Mouse (Mus musculus): Measurements from ENCODE around the gene Ttc29.

The Ttc29 gene

DNA sequence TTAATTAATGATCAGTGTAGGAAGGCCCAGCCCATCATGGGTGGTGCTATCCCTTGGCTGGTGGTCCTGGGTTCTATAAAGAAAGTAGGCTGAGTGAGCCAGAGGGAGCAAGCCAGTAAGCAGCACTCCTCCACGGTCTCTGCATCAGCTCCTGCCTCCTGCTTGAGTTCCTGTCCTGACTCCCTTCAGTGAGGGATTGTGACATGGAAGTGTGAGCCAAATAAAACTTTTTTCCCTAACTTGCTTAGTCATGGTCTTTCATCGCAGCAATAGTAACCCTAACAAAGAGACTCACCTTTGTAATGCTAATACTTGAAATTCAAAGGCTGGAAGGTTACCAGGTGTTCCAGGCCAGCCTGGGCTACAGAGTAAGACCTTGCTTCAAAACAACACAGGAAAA is 71.7 kb downstream of the Ttc29 start:
- no peak for DNase-seq

DNA sequence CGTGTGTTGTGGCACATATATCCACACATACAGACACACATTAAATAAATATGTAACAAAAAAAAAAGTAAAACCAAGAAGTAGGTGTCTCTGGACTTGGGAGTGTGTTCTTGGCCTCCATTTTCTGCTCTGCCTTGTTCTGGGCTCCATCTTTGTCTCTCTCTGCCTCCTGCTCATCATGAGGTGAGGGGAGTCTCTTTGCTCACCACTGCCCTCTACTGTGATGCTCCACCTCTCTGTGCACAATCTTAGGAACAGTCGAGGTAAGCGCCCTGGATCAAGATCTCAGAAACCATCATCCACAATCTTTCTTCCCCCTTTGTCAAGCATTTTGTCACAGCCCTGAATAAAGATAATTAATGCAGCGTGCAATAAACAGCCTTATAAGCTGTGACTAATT is 72.3 kb downstream of the Ttc29 start:
- DNase-seq = no peak

DNA sequence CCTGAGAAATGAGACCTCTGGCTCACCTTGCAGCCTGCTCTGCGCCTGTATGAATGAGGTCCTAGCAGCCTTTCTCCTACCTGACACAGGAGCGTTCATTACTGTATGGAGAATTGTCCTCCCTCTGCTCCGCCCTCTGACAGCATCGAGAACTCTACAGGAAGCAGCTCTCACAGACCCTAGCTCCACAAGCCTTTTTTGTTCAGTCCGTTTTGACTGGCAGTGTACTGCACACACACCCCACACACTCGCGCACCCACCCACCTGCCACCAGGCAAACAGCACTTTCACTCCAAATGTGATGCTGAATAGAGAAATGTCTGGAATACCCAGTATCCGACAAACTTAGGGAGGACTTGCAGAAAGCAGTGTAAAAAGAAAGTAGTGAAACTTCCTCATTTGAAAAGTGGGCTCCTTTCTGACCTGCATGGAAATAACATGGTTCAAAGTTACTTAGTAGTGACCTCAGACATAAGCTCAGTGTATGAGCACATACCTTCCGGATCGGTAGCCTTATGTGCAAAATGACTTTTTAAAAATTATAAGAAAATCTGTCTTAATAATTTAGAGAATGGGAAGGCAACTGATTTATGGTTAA is 76.4 kb downstream of the Ttc29 start:
- no peak for DNase-seq

DNA sequence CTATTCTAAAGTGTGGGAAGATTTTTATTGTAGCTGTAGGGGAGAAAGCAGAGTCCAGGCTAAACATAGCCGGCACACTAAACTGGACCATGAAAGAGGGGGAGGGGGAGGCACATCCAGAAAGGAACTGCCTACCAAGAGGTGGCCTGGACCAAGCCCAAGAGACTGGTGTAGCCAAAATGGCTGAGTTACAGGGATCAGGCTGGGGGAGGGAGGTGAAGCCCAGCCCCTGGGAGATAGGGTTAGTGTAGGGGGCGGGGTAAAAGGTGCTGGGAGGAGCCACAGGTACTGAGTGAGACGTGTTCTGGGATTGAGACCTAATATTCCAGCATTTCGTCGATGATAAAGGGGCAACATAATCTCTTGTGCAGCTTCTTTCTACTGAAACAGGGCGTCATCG is 77.2 kb downstream of the Ttc29 start:
- no peak for DNase-seq

DNA sequence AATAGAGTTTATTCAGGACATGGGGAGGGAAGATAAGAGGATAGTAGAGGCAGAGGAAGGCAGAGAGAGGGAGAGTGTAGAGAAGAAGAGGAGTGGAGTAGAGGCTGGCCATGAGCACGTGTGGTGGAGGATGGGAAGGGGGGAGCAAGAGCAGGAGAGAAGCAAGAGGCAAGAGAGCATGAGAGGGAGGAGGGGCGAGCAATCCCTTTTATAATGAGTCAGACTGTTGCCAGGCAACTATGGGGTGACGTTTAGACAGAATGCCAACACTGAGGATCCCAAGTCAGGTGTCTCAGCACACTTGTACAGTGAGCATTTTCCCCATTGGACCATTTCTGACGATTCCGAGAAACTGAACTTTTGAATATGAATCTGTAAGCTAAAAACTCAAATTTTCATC is 82.4 kb downstream of the Ttc29 start:
- no peak for DNase-seq

DNA sequence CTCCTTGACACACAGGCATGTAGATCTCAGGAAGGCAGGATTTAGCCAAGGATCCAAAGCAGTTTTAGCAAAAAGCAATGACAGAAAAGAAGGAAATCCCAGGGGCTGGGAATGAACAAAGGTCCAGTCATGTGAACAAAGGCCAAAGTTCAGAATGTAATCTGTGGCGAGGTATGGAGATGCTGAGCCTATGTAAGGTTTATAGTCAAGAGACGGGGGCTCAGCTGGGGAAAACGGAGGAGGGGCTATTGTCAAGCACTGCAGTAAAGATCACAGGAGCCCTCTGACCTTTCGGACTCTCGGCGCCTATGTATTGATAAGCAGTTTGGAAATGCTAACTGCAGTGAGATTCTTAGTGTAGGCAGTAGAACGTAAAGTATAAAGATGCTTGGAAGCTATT is 90.5 kb downstream of the Ttc29 start:
- no peak for DNase-seq

DNA sequence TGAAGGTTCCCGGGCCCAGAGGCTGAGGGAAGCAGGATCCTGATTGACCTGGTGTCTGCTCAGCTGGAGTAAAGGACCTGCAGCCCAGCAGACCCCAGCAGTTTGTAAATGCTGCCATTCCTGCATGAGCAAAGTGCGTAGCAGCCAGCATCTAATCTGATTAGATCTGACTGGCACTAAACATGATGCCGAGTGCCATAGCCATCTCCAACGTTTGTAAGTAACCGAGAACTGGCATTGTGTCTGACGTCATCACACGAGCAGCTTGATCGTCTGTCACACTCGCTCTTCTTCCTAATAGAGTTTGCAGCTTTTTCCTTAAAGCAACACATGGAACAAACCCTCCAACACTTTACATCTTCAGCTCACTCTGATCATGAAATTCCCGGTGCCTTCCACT is 93.5 kb downstream of the Ttc29 start:
- no peak for DNase-seq

DNA sequence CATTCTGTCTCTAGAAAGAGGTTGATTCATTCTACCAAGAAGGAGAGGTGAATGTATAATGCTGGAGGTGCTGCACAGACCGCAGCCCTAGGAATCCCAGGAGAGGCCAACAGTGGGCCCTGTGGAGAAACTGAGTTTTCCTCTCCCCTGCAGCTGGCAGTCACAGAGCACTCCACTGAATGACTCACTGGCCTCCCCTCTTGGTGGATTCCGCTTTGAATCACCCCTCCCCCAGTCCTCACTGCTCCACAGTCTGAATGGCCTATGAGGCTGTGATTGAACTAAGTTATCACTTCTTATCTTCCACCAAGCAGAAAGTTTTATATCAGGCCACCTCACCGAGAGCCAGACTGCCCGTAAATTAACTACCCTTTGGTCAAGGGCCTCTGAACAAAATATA is 94.0 kb downstream of the Ttc29 start:
- DNase-seq = no peak

DNA sequence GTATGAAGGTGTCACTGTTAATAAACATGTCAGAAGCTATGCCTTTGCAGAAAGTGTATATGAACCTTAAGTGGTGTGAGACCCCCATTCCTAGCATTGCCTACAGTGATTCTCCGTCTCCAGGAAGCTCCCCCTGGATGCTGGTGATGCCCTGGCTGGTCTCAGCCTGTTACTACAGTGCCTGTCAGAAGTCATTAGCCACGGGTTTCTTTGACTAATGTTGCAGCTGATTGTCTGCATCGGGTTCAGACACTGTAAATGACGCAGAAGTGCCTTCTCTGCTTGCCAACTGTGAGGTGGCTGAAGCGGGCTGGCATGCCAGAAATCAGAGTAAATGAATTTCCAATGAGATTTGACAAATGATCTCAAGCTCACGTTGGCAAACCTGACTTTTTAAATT is 96.4 kb downstream of the Ttc29 start:
- no peak for DNase-seq

DNA sequence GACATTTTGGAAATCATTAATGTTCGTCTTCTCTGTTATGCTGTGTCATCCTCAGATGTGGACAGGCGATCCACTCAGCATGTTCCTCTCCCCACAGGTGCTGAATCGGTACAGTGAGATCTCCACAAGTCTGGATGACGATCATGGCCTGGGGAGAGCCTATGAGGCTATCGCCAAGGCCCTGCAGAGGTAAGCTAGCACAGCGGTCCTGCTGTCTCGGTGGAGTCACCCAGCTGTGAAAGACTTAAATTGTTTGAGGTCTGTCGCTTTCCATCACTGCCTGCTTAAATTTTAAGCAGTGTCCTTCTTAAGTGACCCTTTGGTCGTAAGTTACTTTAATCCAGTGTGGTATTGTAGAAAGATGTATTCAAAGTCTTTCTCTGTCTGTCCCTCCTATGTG is 102.5 kb downstream of the Ttc29 start:
- no peak for DNase-seq

DNA sequence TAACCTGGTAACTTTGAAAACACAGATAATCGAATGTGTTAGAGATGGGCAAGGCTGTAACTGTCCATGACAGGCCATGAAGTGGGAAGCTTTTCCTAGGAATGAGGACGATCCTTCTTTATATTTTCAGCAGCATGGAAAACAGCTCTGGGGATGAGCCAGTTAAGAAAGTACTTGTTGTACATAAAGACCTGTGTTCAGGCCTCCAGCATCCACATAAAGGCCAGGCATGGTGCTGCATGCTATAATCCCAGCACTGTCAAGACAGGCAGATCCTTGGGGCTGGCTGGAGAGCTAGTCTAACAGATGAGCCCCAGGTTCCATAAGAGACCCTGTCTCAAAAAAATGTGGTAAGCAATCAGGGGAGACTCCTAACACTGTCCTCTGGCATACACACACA is 104.6 kb downstream of the Ttc29 start:
- no peak for DNase-seq

DNA sequence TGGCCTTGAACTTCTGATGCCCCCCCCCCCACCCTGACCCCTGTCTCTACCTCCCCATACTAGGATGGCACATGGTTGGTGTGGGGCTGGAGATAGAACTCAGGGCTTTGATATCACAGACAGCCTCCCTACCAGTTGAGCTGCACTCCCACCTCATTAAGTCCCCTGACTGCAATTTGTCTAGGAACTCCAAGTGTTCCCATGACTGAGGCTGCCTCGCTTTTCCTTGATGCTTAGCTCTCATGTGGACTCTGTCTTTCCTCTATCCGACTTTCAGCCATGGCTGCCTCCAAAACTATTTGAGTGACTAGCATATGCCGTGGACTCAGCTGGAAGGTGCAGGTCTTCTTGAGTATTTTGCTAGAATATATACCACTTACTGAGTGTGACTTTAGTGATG is 110.3 kb downstream of the Ttc29 start:
- no peak for DNase-seq

DNA sequence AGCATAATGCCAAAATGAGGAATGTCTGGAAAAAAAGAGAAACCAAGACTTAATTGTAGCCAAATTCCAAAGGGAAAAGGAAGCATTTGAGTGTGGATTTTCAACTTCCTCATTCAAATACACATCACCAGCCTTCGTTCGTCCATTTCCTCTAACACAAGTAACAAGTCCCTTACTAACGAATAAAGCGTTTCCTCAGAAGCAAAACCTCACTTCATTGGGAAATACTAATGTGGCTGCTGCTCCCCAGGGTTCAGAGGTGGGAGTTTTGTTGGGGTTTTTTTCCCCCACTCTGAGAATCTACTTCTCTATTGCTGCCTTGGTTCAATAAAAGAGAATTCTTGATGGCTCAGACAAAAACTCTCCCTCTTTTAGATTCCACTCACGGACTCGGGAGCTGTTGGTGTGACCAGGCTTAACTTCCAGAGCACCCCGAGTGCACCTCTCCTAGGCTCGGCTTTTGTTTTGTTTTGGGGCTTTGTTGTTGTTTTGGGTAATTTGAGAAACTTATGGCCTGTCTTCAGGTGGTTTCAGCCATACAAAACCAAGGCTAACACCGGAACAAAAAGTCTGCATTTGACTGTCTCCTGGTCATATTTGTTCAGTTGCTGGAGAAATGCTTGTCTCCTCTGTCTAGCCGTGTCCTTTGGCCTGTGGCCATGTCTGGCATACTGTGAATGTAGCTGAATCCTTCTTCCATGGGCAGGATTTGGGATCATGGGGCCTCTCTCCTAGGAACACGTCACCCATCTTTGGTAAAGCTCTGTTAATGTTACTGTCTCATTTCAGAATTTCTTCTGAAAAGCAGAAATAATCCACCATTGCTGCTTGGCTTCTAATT is 127.8 kb downstream of the Ttc29 start:
- DNase-seq = no peak

DNA sequence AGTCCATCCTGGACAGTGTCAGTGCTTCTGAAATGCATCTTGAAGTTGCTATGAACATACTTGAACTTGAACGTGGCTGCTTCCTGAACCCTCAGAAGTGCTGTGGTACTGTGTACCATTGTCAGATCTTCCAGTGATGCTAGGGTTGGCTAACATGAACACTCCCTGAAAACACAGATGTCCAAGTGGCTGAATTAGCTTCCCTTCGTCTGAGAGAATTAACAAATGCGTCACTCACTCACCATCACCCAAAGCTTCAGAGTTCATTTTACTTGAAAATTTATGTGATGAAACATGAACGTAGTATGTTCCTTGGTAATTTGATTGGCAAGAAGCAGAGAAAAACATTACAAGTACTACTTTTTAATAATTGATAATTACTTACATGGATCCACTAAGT is 129.1 kb downstream of the Ttc29 start:
- no peak for DNase-seq

DNA sequence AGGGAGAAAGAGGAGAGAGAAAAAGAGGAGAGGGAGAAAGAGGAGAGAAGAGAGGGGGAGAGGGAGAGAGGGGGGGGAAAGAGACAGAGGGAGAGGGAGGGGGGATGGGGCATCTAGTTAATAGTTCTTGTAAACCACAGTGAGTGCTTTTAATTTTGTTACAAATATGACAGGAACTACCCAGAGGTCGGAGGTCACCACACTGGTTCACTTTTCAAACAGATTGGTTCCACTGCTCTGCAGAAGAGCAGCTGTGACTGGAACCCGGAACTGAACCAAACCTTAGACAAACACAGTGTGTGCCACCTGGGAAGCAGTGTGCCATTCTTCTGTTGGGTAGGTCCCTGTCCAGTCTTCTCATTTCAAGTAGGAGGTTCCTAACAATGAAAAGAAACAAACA is 130.9 kb downstream of the Ttc29 start:
- no peak for DNase-seq

DNA sequence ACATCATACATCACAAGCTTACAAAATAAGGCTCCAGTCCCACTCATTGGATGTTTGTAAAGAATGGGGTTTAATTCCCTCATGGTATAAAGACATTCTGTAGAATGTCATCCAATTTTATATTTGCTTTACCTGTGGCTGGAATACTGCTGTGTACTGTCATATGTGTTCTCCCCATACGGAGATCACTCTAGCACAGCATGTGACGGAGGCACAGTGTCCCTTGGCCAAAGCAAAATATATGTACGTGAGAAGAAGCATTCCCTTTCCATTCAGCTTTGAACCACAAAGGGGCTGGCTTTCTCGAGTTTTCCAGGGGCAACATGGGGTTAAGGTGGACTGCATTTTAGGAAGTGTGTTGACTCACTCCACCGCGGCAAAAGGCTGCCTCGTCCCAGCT is 132.6 kb downstream of the Ttc29 start:
- DNase-seq = no peak

DNA sequence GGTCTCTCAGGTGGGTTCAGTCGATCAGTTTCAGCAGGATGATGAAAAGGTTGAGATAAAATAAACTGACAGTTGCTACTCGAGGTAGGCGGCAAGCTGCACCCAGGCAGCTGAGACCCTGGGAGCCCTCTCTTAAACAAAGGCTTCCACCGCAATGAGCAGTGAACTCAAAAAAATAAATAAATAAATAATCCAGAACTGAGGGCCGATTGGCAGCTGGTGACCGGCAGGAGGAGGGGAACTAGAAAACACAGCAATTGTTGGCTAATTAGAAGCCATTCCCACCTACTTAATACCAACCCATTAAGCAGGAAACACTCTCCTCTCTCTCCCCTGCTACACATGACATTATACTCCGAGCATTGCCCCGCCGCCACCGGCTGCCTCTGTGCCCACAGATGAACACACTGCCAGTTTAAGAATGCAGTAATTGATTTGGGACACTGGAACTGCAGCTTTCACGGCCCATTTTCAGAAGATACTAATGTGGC is 133.1 kb downstream of the Ttc29 start:
- no peak for DNase-seq

DNA sequence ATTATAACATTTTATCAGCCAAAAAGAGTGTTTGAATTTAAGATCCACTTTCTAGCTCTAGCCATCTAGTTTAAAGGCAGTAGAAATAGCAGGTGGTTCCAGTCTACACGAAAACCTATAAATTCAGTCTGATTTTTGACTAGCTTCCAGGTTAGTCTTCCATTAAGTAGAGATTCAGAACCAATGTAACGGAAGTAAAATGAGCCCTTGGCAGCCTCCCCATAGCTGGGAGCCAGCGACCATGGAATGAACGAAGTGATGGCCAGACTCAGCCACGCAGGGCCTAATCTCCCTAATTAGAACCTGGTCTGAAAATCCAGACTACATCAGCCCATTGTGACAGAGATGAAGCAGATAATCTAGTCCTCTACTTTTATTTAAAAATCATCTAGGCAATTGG is 140.8 kb downstream of the Ttc29 start:
- DNase-seq = no peak

DNA sequence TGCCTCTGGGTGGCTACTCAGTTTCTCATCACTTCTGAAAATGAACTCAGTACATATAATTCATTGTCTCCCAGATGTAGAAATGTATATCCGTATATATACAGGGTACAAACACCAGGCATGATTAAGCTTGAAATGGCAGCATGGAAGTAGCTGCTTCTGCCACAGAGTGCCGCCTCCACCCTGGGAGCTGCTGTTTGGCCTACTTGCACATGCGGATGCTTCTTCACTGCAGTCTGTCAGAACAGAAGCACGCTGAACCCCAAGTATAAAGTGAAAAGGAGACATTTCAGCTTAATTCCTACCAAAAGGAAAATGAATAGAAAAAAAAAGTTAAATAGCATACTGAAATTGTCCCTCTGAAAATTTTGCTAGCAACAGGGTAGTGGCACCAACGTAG is 141.7 kb downstream of the Ttc29 start:
- no peak for DNase-seq

DNA sequence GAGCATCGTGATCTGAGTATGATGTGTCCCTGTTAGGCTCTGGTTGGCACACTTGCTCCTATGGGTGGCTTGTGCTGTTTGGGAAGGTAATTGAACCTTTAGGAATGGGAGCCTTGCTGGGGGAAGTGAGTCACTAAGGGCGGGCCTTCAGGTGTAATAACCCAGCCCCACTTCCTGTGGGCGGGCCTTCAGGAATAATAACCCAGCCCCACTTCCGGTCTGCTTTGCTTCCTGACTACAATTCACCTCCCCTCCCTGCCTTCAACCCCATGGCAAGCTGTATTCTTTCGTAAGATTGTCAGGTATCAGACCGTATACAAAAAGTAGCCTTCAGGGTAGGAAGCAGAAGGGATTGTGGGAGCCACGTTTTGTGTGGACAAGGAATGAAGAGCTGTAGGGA is 177.7 kb downstream of the Ttc29 start:
- no peak for DNase-seq

DNA sequence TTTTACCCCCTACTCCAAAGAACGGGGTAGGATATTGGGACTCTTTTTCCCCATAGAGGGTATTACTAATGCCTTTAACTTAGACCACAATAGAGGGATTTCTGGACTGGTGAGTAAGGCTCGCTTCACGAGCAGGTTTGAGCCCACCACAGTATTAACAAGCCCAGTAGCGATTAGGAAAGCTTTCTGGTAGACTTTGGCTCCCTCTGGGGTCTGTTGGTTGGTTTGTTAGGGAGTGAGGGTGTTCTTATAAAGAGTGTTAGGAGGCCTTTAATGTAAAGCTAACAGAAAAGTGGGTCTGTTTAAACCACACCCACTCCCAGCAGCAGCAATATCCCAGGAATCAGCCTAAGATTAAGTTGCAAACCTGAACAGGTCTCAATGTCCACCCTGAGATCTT is 206.2 kb downstream of the Ttc29 start:
- no peak for DNase-seq

DNA sequence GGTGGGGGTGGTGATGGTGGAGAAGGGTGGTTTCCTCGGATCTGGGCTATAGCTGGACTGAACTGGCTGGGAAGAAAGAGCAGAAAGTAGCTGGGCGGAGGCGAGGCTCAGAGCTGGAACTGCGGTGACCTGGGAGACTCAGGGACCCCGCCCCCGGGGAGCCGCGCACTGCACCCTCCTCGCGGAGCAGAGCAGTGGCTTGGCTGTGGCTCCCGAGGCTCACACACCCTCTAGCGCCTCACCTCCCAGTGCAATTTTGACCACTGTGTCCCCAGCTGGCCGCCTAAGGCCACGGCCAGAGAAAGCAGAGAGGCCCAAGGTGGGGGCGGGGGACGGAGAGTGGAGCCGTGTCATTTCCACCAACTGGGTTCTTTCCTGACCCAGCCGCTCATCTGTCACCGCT is 207.0 kb downstream of the Ttc29 start:
- peak in 1 of 2 experiments; percentile 6 for DNase-seq

DNA sequence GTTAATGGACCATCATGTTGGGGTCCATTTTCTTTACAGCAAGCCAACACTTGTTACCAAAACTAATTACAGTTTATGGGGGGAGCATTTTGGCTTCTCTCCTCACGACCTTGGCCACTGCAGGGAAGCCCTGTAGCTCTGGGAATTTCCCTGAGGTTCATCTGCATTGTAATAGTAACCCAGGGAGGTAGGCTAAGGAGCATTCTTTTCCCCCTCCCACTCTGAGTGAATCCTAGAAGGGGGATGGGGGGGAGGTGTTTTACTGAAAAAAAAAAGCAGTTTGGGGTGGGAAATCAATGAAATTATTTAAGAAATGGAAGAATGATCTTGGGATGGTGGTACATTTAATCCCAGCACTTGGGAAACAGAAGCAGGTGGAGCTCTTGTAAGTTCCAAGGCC is 210.8 kb downstream of the Ttc29 start:
- DNase-seq = no peak

DNA sequence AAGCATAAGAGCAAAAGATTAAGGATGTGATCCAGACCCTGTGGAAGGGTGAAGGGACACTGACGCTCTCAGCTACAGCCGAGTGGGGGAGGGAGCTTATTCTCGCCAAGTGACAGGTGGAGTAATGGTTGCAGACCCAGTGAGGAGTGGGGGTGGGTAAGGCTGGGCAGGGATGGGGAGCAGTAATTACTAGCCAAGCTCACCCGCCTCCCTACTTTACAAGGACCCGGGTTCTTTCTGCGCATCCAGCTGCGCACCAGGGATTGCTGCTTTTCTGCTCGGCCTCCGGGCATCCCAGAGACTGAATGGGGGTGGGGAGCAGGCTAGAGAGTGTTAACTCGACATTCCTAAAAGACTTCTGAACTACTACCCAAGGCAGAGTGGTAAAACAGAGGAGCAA is 213.4 kb downstream of the Ttc29 start:
- DNase-seq = no peak
